Mouse (Mus musculus): ENCODE data around the gene Gm38394. TPM values are rescaled to one million over a fixed set of nuclear protein-coding genes. Genes with fewer than 3 reads are reported as not detected.
"Not testable (repeated sequence)": the region's sequence is repeated elsewhere in the genome, so short reads cannot be mapped to it uniquely, and the experiment has no call there.

The Gm38394 gene
- polyA plus RNA-seq (2012; ENCODE audit: insufficient read depth, insufficient read length, low replicate concordance, missing spikeins) = 61.0 TPM in 1 of 2 replicates, not detected in the other

GRCm38 (mm10) chr1:133661203-133661933 lies at the start of gene Gm38394:
TSS of gene Gm38394 (minus strand) at chr1:133661318.
- Histone ChIP-seq H3K4me1 (ENCODE audit: control insufficient read depth, insufficient read depth, low read length) (peaks cover 4% of the 10 kb centered on the region), H3K4me3 (ENCODE audit: insufficient read depth, low read depth, low read length) (peak within 1 kb of the TSS; percentile 74), H3K27ac (ENCODE audit: insufficient read depth, low read depth, low read length) (peak within 1 kb of the TSS; percentile 87)
- WGBS = 2% methylated on average over 26 of the region's 26 CpGs
- TF ChIP-seq CTCF (IDR thresholded peaks at IDR 0.05; ENCODE audit: insufficient read depth, low read depth, low read length) = no peak
- TF ChIP-seq POLR2A (IDR thresholded peaks at IDR 0.05; ENCODE audit: insufficient read depth, low read depth, low read length) = peak; percentile 82

- peaks cover 6% of the 10 kb centered on the region for H3K4me1 ChIP-seq (ENCODE audit: control insufficient read depth, insufficient read depth, low read length)
- H3K27ac ChIP-seq (ENCODE audit: insufficient read depth, low read depth, low read length) = no peak overlapping the region
- H3K4me3 ChIP-seq (ENCODE audit: insufficient read depth, low read depth, low read length) = no peak overlapping the region
- 66% methylated on average over 6 of the region's 6 CpGs for WGBS
- no peak for TF ChIP-seq POLR2A (IDR thresholded peaks at IDR 0.05; ENCODE audit: insufficient read depth, low read depth, low read length)
- TF ChIP-seq CTCF (IDR thresholded peaks at IDR 0.05; ENCODE audit: insufficient read depth, low read depth, low read length) = no peak
Measured at GRCm38 (mm10) chr1:133710895-133711294, 49.8 kb upstream of the Gm38394 start.

DNA sequence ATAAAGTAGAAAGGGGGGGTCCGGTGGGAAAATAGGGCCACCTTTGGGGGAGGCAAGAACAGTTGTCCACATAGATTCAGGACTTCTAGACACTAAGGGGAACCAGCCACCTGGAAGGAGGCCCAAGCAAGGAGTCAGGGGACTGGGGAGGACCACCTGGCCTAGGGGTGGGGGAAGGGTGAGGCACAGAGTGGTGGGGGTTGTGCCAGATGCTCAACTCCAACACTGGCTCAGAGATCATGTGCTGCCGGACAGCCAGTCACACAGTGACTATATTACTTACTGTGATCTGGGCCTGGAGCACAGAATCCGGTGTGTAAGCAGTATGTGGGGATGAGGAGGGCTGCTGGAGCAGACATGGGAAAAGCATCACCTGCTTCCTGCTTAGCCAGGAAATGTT lies 48.2 kb upstream of the Gm38394 start:
- Histone ChIP-seq H3K4me1 (ENCODE audit: control insufficient read depth, insufficient read depth, low read length) (peaks cover 6% of the 10 kb centered on the region), H3K4me3 (ENCODE audit: insufficient read depth, low read depth, low read length) (no peak overlapping the region), H3K27ac (ENCODE audit: insufficient read depth, low read depth, low read length) (no peak overlapping the region)
- TF ChIP-seq POLR2A (IDR thresholded peaks at IDR 0.05; ENCODE audit: insufficient read depth, low read depth, low read length) = no peak
- TF ChIP-seq CTCF (IDR thresholded peaks at IDR 0.05; ENCODE audit: insufficient read depth, low read depth, low read length) = no peak
- WGBS = 88% methylated on average over 3 of the region's 3 CpGs

GRCm38 (mm10) chr1:133701824-133702223 lies 40.7 kb upstream of the Gm38394 start:
- 26% methylated on average over 1 of the region's 2 CpGs for WGBS

GRCm38 (mm10) chr1:133697935-133698620 lies 37.0 kb upstream of the Gm38394 start:
- Histone ChIP-seq H3K4me1 (ENCODE audit: control insufficient read depth, insufficient read depth, low read length) (peaks cover 15% of the 10 kb centered on the region), H3K27ac (ENCODE audit: insufficient read depth, low read depth, low read length) (no peak overlapping the region), H3K4me3 (ENCODE audit: insufficient read depth, low read depth, low read length) (no peak overlapping the region)
- WGBS = 88% methylated on average over 12 of the region's 12 CpGs
- TF ChIP-seq CTCF (IDR thresholded peaks at IDR 0.05; ENCODE audit: insufficient read depth, low read depth, low read length) (no peak), POLR2A (IDR thresholded peaks at IDR 0.05; ENCODE audit: insufficient read depth, low read depth, low read length) (no peak)

More at GRCm38 (mm10) chr1:133701824-133702223, 40.7 kb upstream of the Gm38394 start:
- H3K4me3 ChIP-seq (ENCODE audit: insufficient read depth, low read depth, low read length); H3K27ac ChIP-seq (ENCODE audit: insufficient read depth, low read depth, low read length); H3K4me1 ChIP-seq (ENCODE audit: control insufficient read depth, insufficient read depth, low read length): not testable (repeated sequence)

- Histone ChIP-seq H3K4me3 (ENCODE audit: insufficient read depth, low read depth, low read length) (no peak overlapping the region), H3K4me1 (ENCODE audit: control insufficient read depth, insufficient read depth, low read length) (peaks cover 15% of the 10 kb centered on the region), H3K27ac (ENCODE audit: insufficient read depth, low read depth, low read length) (no peak overlapping the region)
- WGBS = 10% methylated on average over 7 of the region's 7 CpGs
- no peak for TF ChIP-seq POLR2A (IDR thresholded peaks at IDR 0.05; ENCODE audit: insufficient read depth, low read depth, low read length)
Measured at GRCm38 (mm10) chr1:133695901-133696300, 34.8 kb upstream of the Gm38394 start.

DNA sequence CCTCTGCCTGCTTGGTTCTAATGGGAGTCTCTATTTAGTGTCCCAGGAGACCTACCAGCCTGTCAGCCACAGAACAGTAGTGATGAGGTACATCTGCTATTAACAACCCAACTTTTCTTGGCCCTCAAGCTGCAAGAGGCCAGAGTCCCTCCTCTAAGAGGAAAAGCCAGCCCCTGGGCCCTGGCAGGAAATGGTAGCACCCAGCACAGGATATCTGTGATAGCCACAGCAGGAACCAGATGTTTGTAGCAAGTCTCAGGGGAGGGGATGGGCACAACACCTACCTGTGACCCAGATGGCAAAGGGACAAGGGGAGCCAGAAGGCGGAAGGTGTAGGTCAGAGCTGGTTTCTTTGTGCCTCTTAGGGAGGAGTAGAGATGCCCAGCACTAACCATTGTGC lies 33.8 kb upstream of the Gm38394 start:
- Histone ChIP-seq H3K4me3 (ENCODE audit: insufficient read depth, low read depth, low read length) (no peak overlapping the region), H3K27ac (ENCODE audit: insufficient read depth, low read depth, low read length) (no peak overlapping the region), H3K4me1 (ENCODE audit: control insufficient read depth, insufficient read depth, low read length) (peaks cover 15% of the 10 kb centered on the region)
- WGBS = 86% methylated on average over 1 of the region's 1 CpGs
- TF ChIP-seq CTCF (IDR thresholded peaks at IDR 0.05; ENCODE audit: insufficient read depth, low read depth, low read length) = no peak
- no peak for TF ChIP-seq POLR2A (IDR thresholded peaks at IDR 0.05; ENCODE audit: insufficient read depth, low read depth, low read length)

DNA sequence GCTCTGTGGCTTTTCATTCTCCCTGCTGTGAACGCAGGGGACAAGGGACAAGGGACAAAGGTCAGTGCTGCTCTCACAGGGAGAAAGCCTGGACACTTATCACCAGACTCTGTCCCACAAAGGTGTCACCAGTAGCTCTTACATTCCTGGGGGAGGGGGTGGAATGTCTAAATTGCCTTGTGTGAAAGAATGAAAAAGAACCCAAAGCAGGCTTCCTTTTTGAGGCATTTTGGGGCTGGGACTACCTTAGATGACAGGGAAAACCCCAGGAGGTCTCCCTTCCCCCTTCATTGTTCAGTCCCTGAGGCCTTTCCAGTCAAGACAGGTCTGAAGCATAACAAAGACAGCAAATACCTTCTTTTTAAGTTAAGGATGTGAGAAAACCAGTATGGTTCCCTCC lies 33.2 kb upstream of the Gm38394 start:
- Histone ChIP-seq H3K27ac (ENCODE audit: insufficient read depth, low read depth, low read length) (no peak overlapping the region), H3K4me1 (ENCODE audit: control insufficient read depth, insufficient read depth, low read length) (peaks cover 15% of the 10 kb centered on the region), H3K4me3 (ENCODE audit: insufficient read depth, low read depth, low read length) (no peak overlapping the region)
- WGBS = 52% methylated on average over 1 of the region's 1 CpGs
- TF ChIP-seq CTCF (IDR thresholded peaks at IDR 0.05; ENCODE audit: insufficient read depth, low read depth, low read length) (no peak), POLR2A (IDR thresholded peaks at IDR 0.05; ENCODE audit: insufficient read depth, low read depth, low read length) (no peak)

GRCm38 (mm10) chr1:133693536-133694114 lies 32.5 kb upstream of the Gm38394 start:
- WGBS = 85% methylated on average over 11 of the region's 11 CpGs
- Histone ChIP-seq H3K4me1 (ENCODE audit: control insufficient read depth, insufficient read depth, low read length) (peaks cover 15% of the 10 kb centered on the region), H3K27ac (ENCODE audit: insufficient read depth, low read depth, low read length) (no peak overlapping the region), H3K4me3 (ENCODE audit: insufficient read depth, low read depth, low read length) (no peak overlapping the region)
- TF ChIP-seq POLR2A (IDR thresholded peaks at IDR 0.05; ENCODE audit: insufficient read depth, low read depth, low read length) = no peak
- TF ChIP-seq CTCF (IDR thresholded peaks at IDR 0.05; ENCODE audit: insufficient read depth, low read depth, low read length) = no peak
